Mouse (Mus musculus) urinary bladder, adult 2 months (tissue): Measurements from ENCODE around the gene Psmd10. TPM values are rescaled to one million over a fixed set of nuclear protein-coding genes. Genes with fewer than 3 reads are reported as not detected.
A peak's percentile ranks its signal among the peaks of the same experiment; 100 is the strongest.

ENCODE experiments used
- DNase-seq: peaks from one replicate; pipeline ENCODE4 v3.0.0; 2022; ENCODE audit warnings: low spot score
- polyA plus RNA-seq: library from polyadenylated mRNA; depleted of rRNA; stranded (reverse); fragments of >200 nt; gene quantifications from 2 replicates; pipeline ENCODE4 v1.2.3, GENCODE M21; 2012; rRNA removed

Psmd10 gene
- 19.7 and 19.9 TPM in 2 replicates for polyA plus RNA-seq

DNA sequence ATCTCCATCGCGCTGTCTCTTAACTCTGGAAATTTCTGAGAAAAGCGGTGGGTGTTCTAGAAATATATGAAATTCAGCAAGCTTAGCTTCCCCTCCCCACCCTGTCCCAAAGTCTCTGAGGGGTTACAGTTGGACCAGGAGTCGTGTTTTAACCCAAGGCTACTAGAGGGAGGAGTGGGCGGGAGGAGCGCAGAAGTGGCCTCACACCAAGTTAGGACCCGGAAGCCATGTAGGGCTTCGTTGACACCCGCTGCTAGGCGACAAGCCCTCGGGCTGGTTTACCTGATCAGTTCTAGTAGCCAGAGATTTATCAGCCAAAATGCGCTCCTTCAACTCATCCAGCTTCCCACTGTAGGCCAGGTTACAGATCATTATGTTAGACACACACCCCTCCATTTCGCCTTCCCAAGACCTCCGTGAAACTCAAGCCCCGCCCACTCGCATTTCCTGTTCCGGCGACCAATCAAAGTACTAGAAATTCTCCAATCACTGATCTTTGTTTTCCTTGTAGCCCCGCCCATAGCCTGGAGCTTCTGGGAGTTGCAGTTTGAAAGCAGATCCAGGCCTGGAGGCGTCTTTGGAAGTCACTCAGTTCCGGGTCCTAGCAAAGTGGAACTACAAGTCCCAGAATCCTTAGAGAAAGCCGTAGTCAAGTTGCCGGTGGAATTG, at the start of gene Psmd10, which contains the start of gene Atg4a:
TSS of gene Psmd10 (minus strand) at position 457 of the 669 bp plus-strand sequence.
TSS of gene Atg4a (plus strand) at position 636 of the 669 bp plus-strand sequence.
- DNase-seq: peak; percentile 49

DNA sequence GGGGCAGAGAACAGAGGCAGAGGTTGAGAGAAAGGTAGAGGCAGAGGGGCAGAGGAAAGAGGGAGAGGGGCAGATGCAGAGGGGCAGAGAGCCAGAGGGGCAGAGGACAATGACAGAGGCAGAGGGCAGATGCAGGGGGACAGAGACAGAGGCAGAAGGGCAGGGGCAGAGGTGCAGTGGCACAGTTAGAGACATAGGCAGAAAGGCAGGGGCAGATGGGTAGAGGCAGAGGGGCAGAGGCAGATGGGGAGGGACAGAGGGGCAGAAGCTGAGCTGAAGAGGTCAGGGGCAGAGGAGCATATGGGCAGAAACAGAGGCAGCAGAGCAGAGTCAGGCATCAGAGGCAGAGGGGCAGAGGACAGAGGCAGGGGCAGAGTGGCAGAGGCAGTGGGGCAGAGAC, 42.4 kb upstream of the Psmd10 start:
- DNase-seq: no peak

DNA sequence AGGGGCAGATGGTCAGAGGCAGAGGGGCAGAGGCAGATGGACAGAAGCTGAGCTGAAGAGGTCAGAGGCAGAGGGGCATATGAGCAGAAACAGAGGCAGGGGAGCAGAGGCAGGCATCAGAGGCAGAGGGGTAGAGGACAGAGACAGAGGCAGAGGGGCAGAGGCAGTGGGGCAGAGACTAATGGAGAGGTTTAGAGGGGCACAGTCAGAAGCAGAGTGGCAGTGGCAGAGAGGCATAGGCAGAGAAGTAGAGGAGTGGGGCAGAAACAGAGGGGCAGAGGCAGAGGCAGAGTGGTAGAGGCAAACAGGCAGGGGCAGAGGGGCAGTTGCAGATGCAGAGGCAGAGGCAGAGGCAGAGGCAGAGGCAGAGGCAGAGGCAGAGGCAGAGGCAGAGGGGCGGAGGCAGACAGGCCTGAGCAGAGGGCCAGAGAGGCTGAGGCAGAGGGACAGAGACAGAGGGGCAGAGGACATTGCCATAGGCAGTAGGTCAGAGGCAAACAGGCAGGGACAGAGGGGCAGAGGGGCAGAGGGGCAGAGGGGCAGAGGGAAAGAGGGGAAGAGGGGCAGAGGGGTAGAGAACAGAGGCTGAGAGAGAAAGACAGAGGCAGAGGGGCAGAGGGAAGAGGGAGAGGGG, 41.5 kb upstream of the Psmd10 start:
- no peak for DNase-seq

- no peak for DNase-seq
These were observed 40.5 kb upstream of the Psmd10 start for GRCm38 (mm10) chrX:140996909-140997516.

DNA sequence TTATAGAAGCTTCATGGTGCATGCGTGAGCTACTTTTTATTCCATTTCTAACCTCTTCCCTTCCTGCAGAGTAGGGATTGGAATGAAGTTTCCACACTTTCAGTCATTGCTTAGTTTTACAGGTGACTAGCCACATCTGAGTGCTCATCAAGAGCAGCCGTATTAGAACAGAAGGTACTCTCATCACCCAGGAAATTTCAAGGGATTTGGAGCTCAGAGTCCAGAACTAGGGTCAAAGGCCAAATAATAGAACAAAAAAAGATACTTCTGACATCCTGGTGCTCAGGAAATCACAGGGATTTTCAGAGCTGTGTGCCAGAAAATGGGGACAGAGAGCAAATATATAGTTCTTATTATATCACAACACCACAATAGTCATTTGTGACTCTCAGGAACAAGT, 28.7 kb upstream of the Psmd10 start:
- no peak for DNase-seq

GRCm38 (mm10) chrX:140984795-140985194, 28.3 kb upstream of the Psmd10 start:
- no peak for DNase-seq

- no peak for DNase-seq
These were observed 26.9 kb upstream of the Psmd10 start for GRCm38 (mm10) chrX:140983206-140983960.

- DNase-seq: no peak
These were observed 23.6 kb upstream of the Psmd10 start for GRCm38 (mm10) chrX:140980163-140980562.

GRCm38 (mm10) chrX:140979546-140979945, 23.0 kb upstream of the Psmd10 start:
- no peak for DNase-seq

GRCm38 (mm10) chrX:140978943-140979342, 22.4 kb upstream of the Psmd10 start:
- DNase-seq: no peak

GRCm38 (mm10) chrX:140956959-140957358, 431 bp upstream of the Psmd10 start:
- DNase-seq: no peak

GRCm38 (mm10) chrX:140953618-140954017, 2.9 kb downstream of the Psmd10 start:
- no peak for DNase-seq

DNA sequence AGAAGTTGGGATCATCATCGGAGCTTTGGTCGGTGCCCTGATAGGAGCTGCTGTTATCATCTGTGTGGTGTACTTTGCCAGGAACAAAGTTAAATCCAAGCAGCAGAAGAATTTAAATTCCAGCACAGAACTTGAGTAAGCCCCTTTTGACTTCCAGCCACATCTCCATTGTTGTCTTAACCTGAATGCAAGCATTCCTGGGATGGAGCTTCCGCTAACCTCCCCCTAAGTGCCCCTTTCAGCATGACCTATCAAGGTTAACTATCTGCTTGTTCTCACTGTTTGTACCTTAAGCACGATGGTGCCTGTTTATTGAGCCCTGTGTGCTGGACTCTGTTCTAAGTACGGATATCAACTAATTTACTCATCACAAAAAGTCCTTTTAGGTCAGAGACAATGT, 20.3 kb downstream of the Psmd10 start:
- no peak for DNase-seq

- no peak for DNase-seq
These were observed 23.3 kb downstream of the Psmd10 start for GRCm38 (mm10) chrX:140933263-140933662.

DNA sequence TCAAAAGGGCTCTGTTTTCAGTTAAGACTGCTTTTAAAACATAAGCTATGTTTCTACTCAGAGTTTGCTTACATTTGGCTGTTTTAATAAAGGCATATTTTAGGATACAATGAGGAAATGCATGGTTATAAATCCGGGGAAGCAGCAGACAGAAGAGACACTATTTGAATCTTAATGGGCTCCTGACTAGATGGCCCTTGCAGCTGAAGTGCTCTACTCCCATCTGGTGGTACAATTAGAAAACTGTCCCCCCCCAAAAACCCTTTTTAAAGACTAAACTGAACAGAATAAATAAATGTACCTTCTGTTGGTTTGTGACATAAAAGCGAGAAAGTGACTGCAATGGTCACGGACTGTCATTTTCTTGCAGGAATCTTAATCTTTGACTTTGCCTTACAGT, 24.5 kb downstream of the Psmd10 start:
- DNase-seq: no peak

DNA sequence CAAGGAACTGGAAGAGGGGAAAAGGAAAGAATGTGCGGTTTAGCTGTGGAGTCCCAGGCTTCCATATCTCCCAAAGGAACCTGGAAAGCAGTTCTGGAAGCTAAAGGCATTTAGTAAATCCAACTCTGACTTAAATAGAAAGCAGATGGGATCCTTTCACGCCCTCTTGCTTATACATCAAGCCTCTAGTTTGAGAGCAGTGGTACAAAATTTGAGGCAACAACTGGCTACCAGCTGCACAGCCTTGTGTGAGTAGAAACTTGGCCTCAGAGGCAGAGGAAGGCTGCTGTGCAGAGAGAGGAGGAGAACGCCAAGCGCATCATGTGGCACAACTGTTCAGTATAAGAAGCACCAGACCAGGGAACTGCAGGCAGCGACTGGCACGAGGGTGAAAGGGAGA, 35.2 kb downstream of the Psmd10 start:
- no peak for DNase-seq

GRCm38 (mm10) chrX:140907360-140907759, 49.2 kb downstream of the Psmd10 start, which contains the start of gene Vsig1:
Gene Vsig1, plus strand, starts transcription at chrX:140907608.
- DNase-seq: no peak

DNA sequence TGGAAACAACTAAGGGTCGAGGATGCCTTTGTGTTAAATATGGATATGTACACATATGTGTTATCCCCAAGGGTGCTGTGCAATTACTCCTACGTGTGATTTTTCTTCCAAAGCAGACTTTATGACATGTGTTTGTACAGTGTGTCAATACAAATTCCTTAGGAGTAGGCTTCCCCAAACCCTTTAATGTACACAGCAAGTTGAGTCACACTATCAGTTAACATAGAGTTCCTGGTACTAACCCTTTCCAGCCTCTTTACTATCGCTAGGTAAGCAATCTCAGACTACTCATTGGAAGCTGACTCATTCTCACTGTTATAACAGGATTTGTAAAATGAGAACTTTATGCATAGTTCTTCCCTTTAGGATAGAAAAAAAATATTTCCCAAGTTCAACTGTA, 53.0 kb downstream of the Psmd10 start:
- DNase-seq: no peak
